Mouse (Mus musculus): ENCODE measurements around the gene 1700123L14Rik.

- TF ChIP-seq POLR2A (IDR thresholded peaks at IDR 0.05; ENCODE audit: extremely low read depth, insufficient read depth, low read length), result no peak
- TF ChIP-seq CTCF (IDR thresholded peaks at IDR 0.05; ENCODE audit: low read depth, low read length), result no peak
These were observed 640 bp downstream of the 1700123L14Rik start for GRCm38 (mm10) chr6:96165403-96165802.
